Mouse (Mus musculus): ENCODE results near the gene Eif4h.
"Not testable (repeated sequence)": the region's sequence is repeated elsewhere in the genome, so short reads cannot be mapped to it uniquely, and the experiment has no call there.

Gene Eif4h

GRCm38 (mm10) chr5:134648976-134649375 is 9.7 kb upstream of the Eif4h start:
- not testable (repeated sequence) for DNase-seq (ENCODE audit: low read depth)

- DNase-seq (ENCODE audit: low read depth), result no peak
These were observed 8.1 kb upstream of the Eif4h start for GRCm38 (mm10) chr5:134647394-134647793.

GRCm38 (mm10) chr5:134646461-134646860 is 7.2 kb upstream of the Eif4h start:
- DNase-seq (ENCODE audit: low read depth), result no peak

- DNase-seq (ENCODE audit: low read depth), result no peak
These were observed 5.4 kb upstream of the Eif4h start for GRCm38 (mm10) chr5:134644643-134645118.

- no peak for DNase-seq (ENCODE audit: low read depth)
These were observed 4.8 kb upstream of the Eif4h start for GRCm38 (mm10) chr5:134644121-134644520.

GRCm38 (mm10) chr5:134640371-134640770 is 1.1 kb upstream of the Eif4h start:
- DNase-seq (ENCODE audit: low read depth), result no peak

- no peak for DNase-seq (ENCODE audit: low read depth)
These were observed 625 bp downstream of the Eif4h start for GRCm38 (mm10) chr5:134638461-134639268.

GRCm38 (mm10) chr5:134637820-134638367 is 1.4 kb downstream of the Eif4h start:
- peak; percentile 32 for DNase-seq (ENCODE audit: low read depth)

GRCm38 (mm10) chr5:134632841-134633240 is 6.4 kb downstream of the Eif4h start:
- DNase-seq (ENCODE audit: low read depth), result no peak

GRCm38 (mm10) chr5:134630835-134631234 is 8.5 kb downstream of the Eif4h start:
- no peak for DNase-seq (ENCODE audit: low read depth)

- no peak for DNase-seq (ENCODE audit: low read depth)
These were observed 9.8 kb downstream of the Eif4h start for GRCm38 (mm10) chr5:134629508-134629907.

GRCm38 (mm10) chr5:134622069-134622468 is 17.2 kb downstream of the Eif4h start:
- DNase-seq (ENCODE audit: low read depth), result no peak

- DNase-seq (ENCODE audit: low read depth), result no peak
These were observed 18.1 kb downstream of the Eif4h start for GRCm38 (mm10) chr5:134621099-134621640.

- no peak for DNase-seq (ENCODE audit: low read depth)
These were observed 18.8 kb downstream of the Eif4h start for GRCm38 (mm10) chr5:134620457-134620856.

- DNase-seq (ENCODE audit: low read depth), result peak; percentile 68
These were observed 22.2 kb downstream of the Eif4h start for GRCm38 (mm10) chr5:134617071-134617470.

GRCm38 (mm10) chr5:134615780-134616179 is 23.5 kb downstream of the Eif4h start:
- DNase-seq (ENCODE audit: low read depth), result no peak

- no peak for DNase-seq (ENCODE audit: low read depth)
These were observed 23.9 kb downstream of the Eif4h start for GRCm38 (mm10) chr5:134615380-134615779.

GRCm38 (mm10) chr5:134614802-134615201 is 24.5 kb downstream of the Eif4h start, which contains the start of gene Lat2:
Gene Lat2 (minus strand): TSS chr5:134615025.
- DNase-seq (ENCODE audit: low read depth), result no peak

GRCm38 (mm10) chr5:134614296-134614695 is 25.0 kb downstream of the Eif4h start:
- DNase-seq (ENCODE audit: low read depth), result no peak

- no peak for DNase-seq (ENCODE audit: low read depth)
These were observed 25.6 kb downstream of the Eif4h start for GRCm38 (mm10) chr5:134613727-134614126.

- no peak for DNase-seq (ENCODE audit: low read depth)
These were observed 27.3 kb downstream of the Eif4h start for GRCm38 (mm10) chr5:134611810-134612521.

- DNase-seq (ENCODE audit: low read depth), result no peak
These were observed 29.2 kb downstream of the Eif4h start for GRCm38 (mm10) chr5:134609916-134610643.

Measured in naive thymus-derived CD4-positive, alpha-beta T cell, adult 2 months (primary cell).